Mouse (Mus musculus): ENCODE results near the gene Stpg3.

GRCm38 (mm10) chr2:25186575-25186930 is 27.9 kb downstream of the Stpg3 start:
- TF ChIP-seq CTCF (IDR thresholded peaks at IDR 0.05; ENCODE audit: low read depth) (no peak), EP300 (IDR thresholded peaks at IDR 0.05; ENCODE audit: low read depth) (no peak)

Measured in liver, postnatal 0 days (tissue).